Mouse (Mus musculus) forebrain, embryonic 14.5 days (tissue): ENCODE data around the gene Sept9. TPM values are rescaled to one million over a fixed set of nuclear protein-coding genes. Genes with fewer than 3 reads are reported as not detected.

Experiments used
- ATAC-seq: fragments of 200-750 bp; cut with Nextera tagmentation; 2 replicates; pipeline ENCODE4 v1.8.0; 2017; ENCODE audit warnings: mild to moderate bottlenecking, moderate library complexity
- DNase-seq: peaks from one replicate; pipeline ENCODE4 v3.0.0-alpha.2; 2015; ENCODE audit warnings: low spot score
- H3K27ac ChIP-seq: fragments of 300-500 bp; sonication (generic); 2 replicates; pipeline ENCODE4 v1.5.1; 2014; ENCODE audit warnings: low read depth, mild to moderate bottlenecking, control low read depth, low read length, moderate library complexity
- H3K27me3 ChIP-seq: fragments of 300-500 bp; sonication (generic); replicated peaks from 2 replicates; pipeline ENCODE4 v1.6.1; 2014; ENCODE audit warnings: low read length, control low read depth, mixed read lengths; ENCODE audit not compliant: control insufficient read depth, insufficient read depth
- H3K36me3 ChIP-seq: fragments of 300-500 bp; sonication (generic); 2 replicates; pipeline ENCODE4 v1.6.1; 2014; ENCODE audit warnings: low read length, control low read depth; ENCODE audit not compliant: control insufficient read depth, insufficient read depth
- H3K4me1 ChIP-seq: fragments of 300-500 bp; sonication (generic); 2 replicates; pipeline ENCODE4 v1.6.1; 2014; ENCODE audit warnings: antibody characterized with exemption, low read length, control low read depth; ENCODE audit not compliant: control insufficient read depth, insufficient read depth
- H3K4me2 ChIP-seq: fragments of 300-500 bp; sonication (generic); 2 replicates; pipeline ENCODE4 v1.6.1; 2014; ENCODE audit warnings: mild to moderate bottlenecking, control low read depth, low read length
- H3K4me3 ChIP-seq: fragments of 300-500 bp; sonication (generic); 2 replicates; pipeline ENCODE4 v1.5.1; 2014; ENCODE audit warnings: low read depth, low read length, control low read depth
- H3K9ac ChIP-seq: fragments of 300-500 bp; sonication (generic); 2 replicates; pipeline ENCODE4 v1.6.1; 2014; ENCODE audit warnings: mild to moderate bottlenecking, low read length, control low read depth, moderate library complexity
- H3K9me3 ChIP-seq: fragments of 300-500 bp; sonication (generic); replicated peaks from 2 replicates; pipeline ENCODE4 v1.6.1; 2016; ENCODE audit warnings: low read length, control low read depth, mixed read lengths; ENCODE audit not compliant: control insufficient read depth
- WGBS: fragments of 180-500 bp; shearing (Covaris S2); extraction: QIAGEN DNeasy Blood & Tissue Kit; methylation state at CpG from one replicate; pipeline ENCODE4 v1.1.7; 2014; 5-methylcytosine and 5-hydroxymethylcytosine counted together
- polyA plus RNA-seq: library from polyadenylated mRNA; unstranded; fragments of >200 nt; fragmentation: Nextera tagmentation; extraction: Ambion mirVana; gene quantifications from 2 replicates; pipeline ENCODE4 v1.2.1, GENCODE M21; 2014

Gene Sept9
- polyA plus RNA-seq, 1 experiment from 2014 or later, result 113 TPM

DNA sequence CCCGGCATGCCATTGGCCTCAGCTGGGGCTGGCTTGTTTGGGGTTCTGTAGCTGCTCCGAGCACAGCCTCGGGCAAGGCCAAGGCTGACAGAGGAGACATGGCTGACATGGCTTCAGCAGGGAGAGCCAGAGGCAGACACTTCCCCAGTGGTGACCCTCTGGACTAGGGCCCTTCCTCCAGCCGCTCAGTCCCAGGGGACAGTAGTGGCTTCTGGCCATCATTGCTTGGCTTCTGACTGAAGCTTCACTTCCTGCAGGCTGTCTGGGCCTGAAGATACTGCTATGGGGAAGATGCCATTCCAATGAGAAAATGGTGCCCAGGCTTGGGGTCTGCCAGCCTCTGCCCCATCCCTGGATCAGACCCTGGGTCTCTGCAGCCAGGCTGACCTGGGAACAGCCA lies 154.6 kb downstream of the Sept9 start:
- peaks cover 76% of the 10 kb centered on the region for H3K36me3 ChIP-seq
- H3K4me3 ChIP-seq, result no peak overlapping the region
- H3K9ac ChIP-seq, result no peak overlapping the region
- no peaks in the 10 kb centered on the region for H3K27me3 ChIP-seq
- DNase-seq, result no peak
- no peaks in the 10 kb centered on the region for H3K9me3 ChIP-seq
- H3K27ac ChIP-seq, result no peak overlapping the region
- peaks cover 9% of the 10 kb centered on the region for H3K4me1 ChIP-seq
- no peak for ATAC-seq
- H3K4me2 ChIP-seq, result no peak overlapping the region
- 95% methylated on average over 4 of the region's 4 CpGs for WGBS

DNA sequence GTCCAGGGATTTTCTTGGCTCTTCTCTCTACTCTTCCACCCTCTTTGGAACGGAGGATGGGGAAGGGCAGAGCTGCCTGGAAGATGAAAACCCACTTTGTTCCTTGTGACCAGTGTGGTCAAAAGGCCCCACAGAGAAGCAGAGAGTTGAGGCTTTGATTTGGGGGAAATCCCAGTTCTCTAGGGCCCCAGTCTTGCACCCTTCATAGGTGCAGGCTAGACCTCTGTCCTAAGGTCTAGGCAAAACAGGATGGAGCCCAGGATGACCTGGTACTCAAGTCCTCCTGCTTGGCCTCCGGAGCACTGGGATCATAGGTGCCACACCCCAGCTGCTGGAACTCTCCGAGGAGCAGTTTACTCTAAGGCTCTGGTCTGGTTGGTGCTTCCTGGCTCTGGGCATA lies 157.5 kb downstream of the Sept9 start:
- H3K4me1 ChIP-seq, result no peaks in the 10 kb centered on the region
- no peaks in the 10 kb centered on the region for H3K27me3 ChIP-seq
- ATAC-seq (no peak), DNase-seq (no peak)
- H3K9me3 ChIP-seq, result no peaks in the 10 kb centered on the region
- H3K27ac ChIP-seq, result no peak overlapping the region
- H3K9ac ChIP-seq, result no peak overlapping the region
- no peak overlapping the region for H3K4me2 ChIP-seq
- H3K4me3 ChIP-seq, result no peak overlapping the region
- peaks cover 94% of the 10 kb centered on the region for H3K36me3 ChIP-seq
- 79% methylated on average over 3 of the region's 3 CpGs for WGBS

DNA sequence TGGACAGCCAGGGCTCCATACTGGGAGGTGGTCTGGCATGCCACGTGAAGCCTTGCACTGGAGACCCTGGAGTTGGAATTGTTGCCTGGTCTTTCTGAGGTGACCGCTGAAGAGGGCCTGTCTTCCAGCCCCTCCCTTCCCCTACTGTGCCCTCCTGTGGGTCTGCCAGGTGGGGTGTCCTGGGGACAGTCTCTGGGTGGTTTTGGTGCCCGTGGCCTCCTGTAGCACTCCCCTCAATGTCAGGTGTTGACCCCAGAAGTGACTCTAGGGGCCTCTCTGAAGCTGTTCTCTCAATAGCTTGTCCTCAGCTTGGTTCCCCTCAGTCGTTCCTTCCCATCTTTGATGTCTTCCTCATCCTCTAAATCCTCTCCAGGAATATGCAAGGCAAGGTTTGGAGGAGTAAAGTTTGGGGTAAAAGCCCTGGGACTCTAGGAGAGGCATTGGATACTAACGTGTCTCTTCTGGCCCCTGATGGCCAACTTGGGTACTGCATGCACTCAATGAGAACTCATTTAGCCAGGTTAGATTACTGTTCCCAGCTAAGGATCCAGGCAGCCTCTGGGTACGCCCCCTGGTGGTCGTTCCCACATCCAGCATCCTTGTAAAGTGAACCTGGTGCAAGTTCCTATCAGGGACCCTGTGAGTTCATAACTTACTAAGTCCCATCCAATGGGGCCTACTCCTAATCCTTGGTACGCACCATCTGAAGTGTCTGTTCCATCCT lies 158.6 kb downstream of the Sept9 start:
- H3K9me3 ChIP-seq, result no peaks in the 10 kb centered on the region
- no peaks in the 10 kb centered on the region for H3K4me1 ChIP-seq
- peak; percentile 82 for ATAC-seq
- WGBS, result 38% methylated on average over 8 of the region's 8 CpGs
- H3K27me3 ChIP-seq, result no peaks in the 10 kb centered on the region
- no peak overlapping the region for H3K4me2 ChIP-seq
- H3K4me3 ChIP-seq, result no peak overlapping the region
- peaks cover 93% of the 10 kb centered on the region for H3K36me3 ChIP-seq
- no peak overlapping the region for H3K9ac ChIP-seq
- no peak overlapping the region for H3K27ac ChIP-seq
- peak; percentile 98 for DNase-seq

DNA sequence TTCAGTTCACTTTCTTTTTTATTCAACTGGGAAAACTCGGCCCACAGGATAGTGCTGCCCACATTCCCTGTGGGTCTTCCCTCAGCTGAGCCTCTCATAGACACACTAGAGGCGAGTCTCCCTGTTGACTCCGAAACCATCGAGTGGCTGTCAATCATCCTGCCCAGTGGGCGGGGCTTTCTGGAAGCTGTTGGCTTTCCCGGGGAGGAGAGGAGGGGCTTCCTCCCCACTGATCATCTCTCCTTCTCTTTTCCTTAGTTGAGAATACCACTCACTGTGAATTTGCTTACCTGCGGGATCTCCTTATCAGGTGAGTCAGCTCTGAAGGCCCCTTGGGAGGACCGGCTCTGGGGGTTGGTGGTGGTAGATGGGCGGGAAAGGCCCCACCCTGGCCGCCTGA lies 159.7 kb downstream of the Sept9 start:
- Histone ChIP-seq H3K36me3 (peaks cover 82% of the 10 kb centered on the region), H3K4me3 (no peak overlapping the region), H3K27me3 (no peaks in the 10 kb centered on the region), H3K27ac (no peak overlapping the region), H3K4me1 (no peaks in the 10 kb centered on the region), H3K9me3 (no peaks in the 10 kb centered on the region), H3K9ac (no peak overlapping the region), H3K4me2 (no peak overlapping the region)
- ATAC-seq, result no peak
- WGBS, result 87% methylated on average over 10 of the region's 10 CpGs
- DNase-seq, result no peak

DNA sequence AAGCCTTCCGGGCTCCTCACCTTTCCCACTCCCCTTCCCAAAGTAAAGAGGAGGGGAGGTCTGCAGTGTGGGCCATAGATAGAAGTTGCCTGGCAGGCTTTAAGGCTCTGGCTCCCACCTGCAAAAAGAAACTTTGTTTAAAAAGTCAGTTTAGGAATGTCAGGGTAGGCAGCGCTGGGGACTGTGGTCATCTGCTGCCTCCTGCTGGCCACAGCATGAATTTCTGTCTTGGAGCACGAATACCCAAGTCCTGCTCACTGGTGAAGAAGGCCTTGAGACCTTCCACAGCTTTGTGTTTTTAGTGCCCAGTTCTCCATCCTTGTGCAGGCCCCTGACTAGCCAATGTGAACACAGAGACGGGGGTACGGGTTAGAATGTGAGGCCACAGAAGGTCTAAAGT lies 160.4 kb downstream of the Sept9 start:
- no peaks in the 10 kb centered on the region for H3K27me3 ChIP-seq
- ATAC-seq, result 0 out of 2 replicates have a peak, but pooled peaks have one; percentile 4
- H3K27ac ChIP-seq, result no peak overlapping the region
- no peak overlapping the region for H3K9ac ChIP-seq
- DNase-seq, result peak; percentile 68
- H3K4me2 ChIP-seq, result no peak overlapping the region
- no peaks in the 10 kb centered on the region for H3K4me1 ChIP-seq
- H3K36me3 ChIP-seq, result peaks cover 75% of the 10 kb centered on the region
- WGBS, result 73% methylated on average over 5 of the region's 5 CpGs
- H3K4me3 ChIP-seq, result no peak overlapping the region
- no peaks in the 10 kb centered on the region for H3K9me3 ChIP-seq

DNA sequence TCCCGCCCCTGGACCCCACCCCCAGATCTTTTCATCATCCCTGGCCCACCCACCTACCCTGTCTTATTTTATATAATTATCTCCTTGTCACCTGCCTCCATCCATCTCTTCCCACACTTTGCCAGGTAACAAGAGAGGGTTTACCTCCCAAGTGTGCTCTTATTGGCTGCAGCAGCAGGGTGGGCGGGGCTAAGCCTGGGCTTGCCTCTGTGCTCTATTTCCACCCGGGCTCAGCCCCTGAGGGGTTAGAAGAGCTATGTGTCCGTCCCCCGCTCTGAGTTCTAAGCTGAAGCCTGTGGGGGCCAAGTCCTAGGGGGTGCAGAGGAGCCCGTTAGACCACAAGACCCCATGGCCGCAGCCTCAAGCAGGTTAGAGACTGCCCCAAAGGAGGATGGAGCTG lies 161.1 kb downstream of the Sept9 start:
- H3K4me2 ChIP-seq, result no peak overlapping the region
- no peaks in the 10 kb centered on the region for H3K4me1 ChIP-seq
- H3K27me3 ChIP-seq, result no peaks in the 10 kb centered on the region
- H3K36me3 ChIP-seq, result peaks cover 68% of the 10 kb centered on the region
- DNase-seq (no peak), ATAC-seq (no peak)
- no peak overlapping the region for H3K4me3 ChIP-seq
- no peaks in the 10 kb centered on the region for H3K9me3 ChIP-seq
- H3K27ac ChIP-seq, result no peak overlapping the region
- WGBS, result 80% methylated on average over 7 of the region's 7 CpGs
- H3K9ac ChIP-seq, result no peak overlapping the region

DNA sequence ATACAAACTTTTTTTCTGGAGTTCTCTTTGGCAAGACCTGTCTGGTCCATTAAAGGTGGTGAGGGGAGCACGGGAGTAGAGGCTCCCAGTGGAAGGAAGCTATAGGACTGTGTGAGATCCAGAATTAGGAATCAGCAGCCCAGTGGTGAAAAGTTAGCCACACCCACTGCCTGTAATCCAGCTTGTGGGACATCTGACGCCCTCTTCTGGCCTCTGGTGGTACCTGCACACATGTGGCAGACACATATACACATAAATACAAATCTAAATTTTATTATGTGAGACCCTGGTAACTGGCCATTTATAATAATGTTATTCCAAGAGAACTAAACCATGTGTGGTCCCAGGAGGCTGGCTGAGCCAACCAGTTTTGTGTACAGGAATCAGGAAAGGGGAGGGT lies 162.8 kb downstream of the Sept9 start:
- Histone ChIP-seq H3K4me2 (no peak overlapping the region), H3K27me3 (no peaks in the 10 kb centered on the region), H3K4me1 (no peaks in the 10 kb centered on the region), H3K9ac (no peak overlapping the region; the same call in 1 of the 2 replicates), H3K27ac (no peak overlapping the region), H3K9me3 (no peaks in the 10 kb centered on the region), H3K4me3 (no peak overlapping the region), H3K36me3 (peaks cover 51% of the 10 kb centered on the region)
- DNase-seq (no peak), ATAC-seq (no peak)
- 84% methylated on average over 2 of the region's 2 CpGs for WGBS

DNA sequence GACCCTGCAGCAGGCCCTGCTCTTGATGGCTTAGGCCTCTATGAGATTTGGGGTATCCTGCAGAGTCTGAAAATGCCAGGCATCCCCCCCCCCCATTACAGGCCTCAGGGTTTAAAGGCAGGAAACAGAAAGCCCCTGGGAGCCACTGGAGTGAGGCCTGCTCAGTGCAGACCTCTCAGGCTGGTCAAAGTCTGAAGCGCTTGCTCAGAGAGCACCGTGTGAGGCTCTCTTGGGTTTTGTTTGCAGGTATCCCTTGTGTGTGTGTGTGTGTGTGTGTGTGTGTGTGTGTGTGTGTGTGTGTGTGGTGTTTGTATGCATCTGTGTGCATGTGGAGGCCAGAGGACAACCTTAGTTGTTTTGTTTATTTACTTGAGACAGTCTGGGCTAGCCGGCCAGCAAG lies 164.5 kb downstream of the Sept9 start:
- Histone ChIP-seq H3K4me2 (no peak overlapping the region), H3K9me3 (no peaks in the 10 kb centered on the region), H3K27me3 (no peaks in the 10 kb centered on the region), H3K9ac (no peak overlapping the region), H3K4me1 (no peaks in the 10 kb centered on the region), H3K27ac (no peak overlapping the region), H3K36me3 (peaks cover 40% of the 10 kb centered on the region), H3K4me3 (no peak overlapping the region)
- ATAC-seq, result no peak
- WGBS, result 55% methylated on average over 3 of the region's 3 CpGs
- DNase-seq, result no peak

DNA sequence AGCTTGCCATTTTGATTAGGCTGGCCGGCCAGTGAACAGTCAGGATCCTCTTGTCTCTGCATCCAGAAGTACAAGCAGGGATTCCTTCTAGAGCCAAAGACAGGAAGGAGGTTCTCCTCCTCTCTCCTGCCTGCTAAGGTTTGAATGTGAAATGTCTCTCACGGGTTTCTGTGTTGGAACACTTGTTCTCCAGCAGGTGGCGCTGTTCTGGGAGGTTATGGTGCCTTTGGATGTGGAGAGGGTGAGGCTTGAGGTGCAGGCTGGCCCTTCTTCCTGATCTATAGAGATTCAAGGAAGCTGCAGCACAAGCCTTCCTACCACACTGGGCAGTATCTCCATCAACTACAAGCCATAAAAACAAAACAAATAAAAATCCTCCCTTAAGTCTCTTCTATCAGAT lies 167.0 kb downstream of the Sept9 start:
- Histone ChIP-seq H3K9me3 (no peaks in the 10 kb centered on the region), H3K4me3 (no peak overlapping the region), H3K36me3 (peaks cover 15% of the 10 kb centered on the region), H3K9ac (no peak overlapping the region), H3K4me1 (no peaks in the 10 kb centered on the region), H3K4me2 (no peak overlapping the region), H3K27me3 (no peaks in the 10 kb centered on the region), H3K27ac (no peak overlapping the region)
- peak; percentile 70 for DNase-seq
- WGBS, result 21% methylated on average over 3 of the region's 3 CpGs
- no peak for ATAC-seq
